Mouse (Mus musculus) stomach, embryonic 14.5 days (tissue): ENCODE measurements around the gene Taf1c. TPM values are rescaled to one million over a fixed set of nuclear protein-coding genes. Genes with fewer than 3 reads are reported as not detected.

Experiments used
- ATAC-seq: fragments of 200-750 bp; cut with Nextera tagmentation; 2 replicates; pipeline ENCODE4 v1.8.0; 2017; ENCODE audit warnings: low read depth, moderate TSS enrichment; ENCODE audit not compliant: insufficient number of reproducible peaks, insufficient read depth, low FRiP score
- H3K27ac ChIP-seq: fragments of 300-500 bp; sonication (generic); 2 replicates; pipeline ENCODE4 v1.5.1; 2014; ENCODE audit warnings: mild to moderate bottlenecking, low read length, moderate library complexity, mixed read lengths
- H3K27me3 ChIP-seq: fragments of 300-500 bp; sonication (generic); 2 replicates; pipeline ENCODE4 v1.6.1; 2014; ENCODE audit warnings: low read length, control low read depth, mixed read lengths; ENCODE audit not compliant: control insufficient read depth, insufficient read depth
- H3K36me3 ChIP-seq: fragments of 300-500 bp; sonication (generic); 2 replicates; pipeline ENCODE4 v1.6.1; 2014; ENCODE audit warnings: mild to moderate bottlenecking, control low read depth, low read length, moderate library complexity, mixed read lengths; ENCODE audit not compliant: control insufficient read depth, insufficient read depth
- H3K4me1 ChIP-seq: fragments of 300-500 bp; sonication (generic); 2 replicates; pipeline ENCODE4 v1.6.1; 2014; ENCODE audit warnings: low read length, control low read depth, mixed read lengths; ENCODE audit not compliant: control insufficient read depth, insufficient read depth
- H3K4me2 ChIP-seq: fragments of 300-500 bp; sonication (generic); replicated peaks from 2 replicates; pipeline ENCODE4 v1.6.1; 2014; ENCODE audit warnings: low read depth, low read length, control low read depth
- H3K4me3 ChIP-seq: fragments of 300-500 bp; sonication (generic); 2 replicates; pipeline ENCODE4 v1.5.1; 2014; ENCODE audit warnings: low read depth, low read length, control low read depth
- H3K9ac ChIP-seq: fragments of 300-500 bp; sonication (generic); replicated peaks from 2 replicates; pipeline ENCODE4 v1.6.1; 2014; ENCODE audit warnings: low read depth, mild to moderate bottlenecking, control low read depth, low read length, moderate library complexity, mixed read lengths
- H3K9me3 ChIP-seq: fragments of 300-500 bp; sonication (generic); 2 replicates; pipeline ENCODE4 v1.6.1; 2016; ENCODE audit warnings: low read depth, low read length, control low read depth; ENCODE audit not compliant: control insufficient read depth
- WGBS: fragments of 180-500 bp; shearing (Covaris S2); extraction: QIAGEN DNeasy Blood & Tissue Kit; methylation state at CpG from one replicate; pipeline ENCODE4 v1.1.7; 2014; 5-methylcytosine and 5-hydroxymethylcytosine counted together
- polyA plus RNA-seq: library from polyadenylated mRNA; unstranded; fragments of >200 nt; fragmentation: Nextera tagmentation; extraction: Ambion mirVana; gene quantifications from 2 replicates; pipeline ENCODE4 v1.2.1, GENCODE M21; 2014

Gene Taf1c
- polyA plus RNA-seq, 1 experiment from 2014 or later: 11.4 TPM

DNA sequence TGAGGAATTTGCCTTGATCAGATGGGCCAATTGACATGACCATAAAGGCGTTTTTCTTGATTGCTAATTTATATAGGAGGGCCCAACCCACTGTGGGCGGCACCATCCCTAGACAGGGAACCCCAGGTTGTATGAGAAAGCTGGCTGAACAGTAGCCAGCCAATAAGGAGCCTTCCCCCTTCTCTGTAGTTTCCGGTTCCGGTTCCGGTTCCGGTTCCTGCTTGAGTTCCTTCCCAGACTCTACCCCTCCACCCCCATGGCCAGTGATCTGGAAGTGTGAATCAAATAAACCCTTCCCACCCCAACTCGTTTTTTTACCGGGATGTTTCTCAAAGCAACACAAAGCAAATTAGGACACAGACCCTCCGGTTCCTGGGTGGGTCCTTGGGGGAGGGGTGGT, 27.2 kb upstream of the Taf1c start:
- H3K4me3 ChIP-seq: no peak overlapping the region
- WGBS: 78% methylated on average over 9 of the region's 9 CpGs
- 0 out of 2 replicates have a peak, but pooled peaks cover 4% of the 10 kb centered on the region for H3K27me3 ChIP-seq
- H3K9me3 ChIP-seq: no peaks in the 10 kb centered on the region
- H3K4me2 ChIP-seq: no peak overlapping the region
- H3K4me1 ChIP-seq: peaks cover 11% of the 10 kb centered on the region
- no peak overlapping the region for H3K27ac ChIP-seq
- no peak overlapping the region for H3K9ac ChIP-seq
- H3K36me3 ChIP-seq: no peaks in the 10 kb centered on the region
- no peak for ATAC-seq

DNA sequence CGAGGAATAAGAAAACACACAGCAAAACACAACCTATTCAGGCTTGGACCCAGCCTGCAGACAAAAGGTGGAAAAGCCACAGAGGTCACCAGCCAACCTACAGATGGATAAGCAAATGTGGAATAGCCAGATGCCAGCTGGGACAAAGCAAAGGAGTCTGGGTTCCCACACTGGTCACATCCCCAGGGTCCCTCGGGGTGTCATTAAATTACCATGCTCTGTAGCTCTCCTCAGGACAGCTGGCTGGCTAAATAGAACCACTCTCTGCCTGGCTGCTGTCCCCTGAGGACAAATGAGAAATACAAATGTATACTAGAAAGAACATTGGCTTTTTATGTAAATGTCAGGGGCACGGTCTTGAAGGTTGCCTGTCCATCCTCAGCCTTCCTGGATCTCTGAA, 25.8 kb upstream of the Taf1c start:
- ATAC-seq: no peak
- Histone ChIP-seq H3K9me3 (no peaks in the 10 kb centered on the region), H3K4me1 (peaks cover 9% of the 10 kb centered on the region), H3K9ac (no peak overlapping the region), H3K4me3 (no peak overlapping the region), H3K27me3 (0 out of 2 replicates have a peak, but pooled peaks cover 4% of the 10 kb centered on the region), H3K36me3 (no peaks in the 10 kb centered on the region), H3K27ac (no peak overlapping the region), H3K4me2 (no peak overlapping the region)
- 43% methylated on average over 3 of the region's 3 CpGs for WGBS

DNA sequence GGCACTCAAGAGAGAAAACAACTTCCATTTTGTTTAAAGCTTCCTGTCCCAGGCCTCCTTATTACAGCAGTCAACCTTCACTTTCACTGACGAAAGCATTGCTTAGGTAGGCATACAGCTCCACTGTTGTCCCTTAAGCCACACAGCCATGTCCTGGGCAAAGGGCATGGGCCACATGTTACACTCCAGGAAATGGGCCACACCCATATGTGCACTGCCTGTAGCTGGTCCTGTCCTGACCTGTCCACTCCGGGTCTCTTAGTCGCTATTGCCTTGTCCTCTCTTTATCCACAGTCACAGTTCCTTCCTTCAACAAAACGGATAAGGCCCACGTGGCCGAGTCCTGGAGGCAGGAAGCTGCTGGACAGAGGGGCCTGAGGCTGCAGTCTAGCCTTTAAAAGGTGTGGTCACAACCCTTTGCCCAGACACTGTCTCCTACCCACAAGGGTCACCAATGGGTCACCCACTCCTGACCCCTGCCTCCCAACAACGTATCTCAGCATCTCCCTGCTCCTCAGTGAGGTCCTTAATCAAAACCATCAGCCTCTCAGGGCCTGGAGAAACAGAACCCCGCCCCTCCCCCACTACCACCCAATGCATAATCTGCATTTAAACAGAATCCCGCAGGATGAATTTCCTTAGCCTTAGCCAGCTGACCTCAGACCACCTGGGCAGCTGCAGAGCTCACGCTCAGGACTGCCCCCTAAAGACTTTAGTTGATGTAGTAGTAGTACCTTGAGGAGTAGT, 22.8 kb upstream of the Taf1c start:
- Histone ChIP-seq H3K27me3 (no peaks in the 10 kb centered on the region), H3K27ac (no peak overlapping the region), H3K4me3 (no peak overlapping the region), H3K4me1 (peaks cover 3% of the 10 kb centered on the region; the same call in 1 of the 2 replicates), H3K9me3 (no peaks in the 10 kb centered on the region), H3K9ac (no peak overlapping the region), H3K36me3 (no peaks in the 10 kb centered on the region), H3K4me2 (no peak overlapping the region)
- WGBS: 25% methylated on average over 10 of the region's 10 CpGs
- ATAC-seq: no peak

DNA sequence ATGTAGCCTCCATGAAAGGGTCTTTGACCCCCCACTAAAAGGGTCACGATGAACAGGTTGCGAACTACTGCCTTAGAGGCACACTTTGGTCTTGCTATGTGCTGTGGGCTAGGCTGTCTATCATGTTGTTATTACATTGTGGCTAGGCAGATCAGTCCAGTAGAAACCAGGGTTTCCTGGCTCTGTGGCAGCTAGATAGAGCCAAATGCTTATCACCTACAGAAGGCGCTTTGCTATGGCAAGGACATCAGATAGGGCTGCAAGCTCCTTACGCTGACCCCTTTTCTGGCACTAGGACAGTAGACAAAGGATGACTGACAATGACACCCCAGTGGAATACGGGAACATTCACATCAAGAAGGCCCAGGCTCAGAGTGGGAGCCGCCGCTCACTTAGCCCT, 22.2 kb upstream of the Taf1c start:
- H3K36me3 ChIP-seq: no peaks in the 10 kb centered on the region

DNA sequence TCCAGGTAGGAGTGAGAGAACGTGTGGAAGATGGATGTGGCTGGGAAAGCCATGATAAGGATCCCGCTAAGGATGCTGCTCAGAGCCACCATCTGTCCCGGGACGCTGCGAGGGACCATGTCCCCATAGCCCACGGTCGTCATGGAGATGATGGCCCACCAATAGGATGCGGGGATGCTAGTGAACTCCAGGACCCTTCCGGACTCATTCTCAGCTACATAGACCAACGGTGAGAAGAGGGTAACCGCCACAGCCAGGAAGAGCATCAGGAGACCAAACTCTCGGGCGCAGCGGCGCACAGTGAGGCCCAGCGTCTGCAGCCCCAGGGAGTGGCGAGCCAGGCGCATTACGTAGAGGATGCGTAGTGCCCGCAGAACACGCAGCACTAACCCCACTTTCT, 20.8 kb upstream of the Taf1c start:
- H3K36me3 ChIP-seq: no peaks in the 10 kb centered on the region
- 75% methylated on average over 22 of the region's 22 CpGs for WGBS
- peaks cover 3% of the 10 kb centered on the region; the same call in 1 of the 2 replicates for H3K4me1 ChIP-seq
- no peak overlapping the region for H3K9ac ChIP-seq
- H3K27me3 ChIP-seq: no peaks in the 10 kb centered on the region
- no peak for ATAC-seq
- no peak overlapping the region for H3K27ac ChIP-seq
- H3K4me2 ChIP-seq: no peak overlapping the region
- H3K4me3 ChIP-seq: no peak overlapping the region
- H3K9me3 ChIP-seq: no peaks in the 10 kb centered on the region

More for the DNA sequence above, 22.2 kb upstream of the Taf1c start:
- no peak for ATAC-seq
- H3K4me2 ChIP-seq: no peak overlapping the region
- no peak overlapping the region for H3K27ac ChIP-seq
- H3K4me3 ChIP-seq: no peak overlapping the region
- H3K4me1 ChIP-seq: peaks cover 3% of the 10 kb centered on the region; the same call in 1 of the 2 replicates
- whole genome bisulfite sequencing: 93% methylated on average over 7 of the region's 7 CpGs
- no peaks in the 10 kb centered on the region for H3K27me3 ChIP-seq
- no peak overlapping the region for H3K9ac ChIP-seq
- no peaks in the 10 kb centered on the region for H3K9me3 ChIP-seq

DNA sequence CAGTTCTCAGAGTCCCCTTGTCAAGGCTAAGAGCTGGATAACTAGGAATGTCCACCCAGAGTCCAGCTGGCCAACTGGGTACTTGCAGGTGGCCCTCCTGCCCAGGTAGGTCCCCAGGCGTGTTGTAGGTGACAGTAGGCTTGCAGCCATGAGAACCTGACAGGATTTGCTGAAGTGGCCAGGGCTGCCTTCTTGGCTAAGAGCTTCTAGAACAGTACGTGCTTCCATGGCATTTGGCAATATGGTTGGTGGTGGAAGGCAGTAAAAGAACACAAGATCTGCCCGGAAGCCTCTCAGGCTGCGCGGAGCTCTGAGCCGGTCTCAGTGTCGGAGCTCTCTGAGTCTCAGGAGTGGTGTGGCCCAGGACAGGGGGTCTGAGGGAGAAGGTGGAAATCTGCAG, 19.9 kb upstream of the Taf1c start:
- Histone ChIP-seq H3K4me3 (no peak overlapping the region), H3K36me3 (no peaks in the 10 kb centered on the region), H3K9me3 (no peaks in the 10 kb centered on the region), H3K9ac (no peak overlapping the region), H3K27ac (no peak overlapping the region), H3K4me2 (no peak overlapping the region), H3K27me3 (no peaks in the 10 kb centered on the region), H3K4me1 (peaks cover 3% of the 10 kb centered on the region; the same call in 1 of the 2 replicates)
- no peak for ATAC-seq
- 84% methylated on average over 7 of the region's 7 CpGs for WGBS

DNA sequence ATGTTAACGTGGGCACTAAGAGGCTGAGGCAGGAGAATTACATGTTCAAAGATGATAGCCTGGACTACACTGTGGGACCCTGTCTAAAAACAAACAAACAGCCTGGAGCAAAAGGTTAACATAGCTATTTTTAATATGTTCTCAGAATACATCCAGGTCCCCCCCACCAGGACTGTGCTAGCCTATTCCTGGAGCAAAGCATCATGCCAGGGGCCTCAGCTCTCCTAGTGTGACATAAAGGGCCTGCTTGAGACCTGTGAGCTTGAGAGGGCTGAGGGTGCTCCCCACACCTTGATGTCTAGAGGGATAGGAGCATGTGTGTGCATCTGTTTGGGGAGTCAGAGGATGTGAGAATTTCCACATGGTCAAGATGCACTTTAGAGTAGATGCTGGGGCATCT, 18.7 kb upstream of the Taf1c start:
- Histone ChIP-seq H3K4me3 (no peak overlapping the region), H3K36me3 (no peaks in the 10 kb centered on the region), H3K9me3 (no peaks in the 10 kb centered on the region), H3K9ac (no peak overlapping the region), H3K27ac (no peak overlapping the region), H3K4me2 (no peak overlapping the region), H3K27me3 (no peaks in the 10 kb centered on the region), H3K4me1 (peaks cover 3% of the 10 kb centered on the region; the same call in 1 of the 2 replicates)
- ATAC-seq: no peak
- WGBS: 73% methylated on average over 1 of the region's 1 CpGs

DNA sequence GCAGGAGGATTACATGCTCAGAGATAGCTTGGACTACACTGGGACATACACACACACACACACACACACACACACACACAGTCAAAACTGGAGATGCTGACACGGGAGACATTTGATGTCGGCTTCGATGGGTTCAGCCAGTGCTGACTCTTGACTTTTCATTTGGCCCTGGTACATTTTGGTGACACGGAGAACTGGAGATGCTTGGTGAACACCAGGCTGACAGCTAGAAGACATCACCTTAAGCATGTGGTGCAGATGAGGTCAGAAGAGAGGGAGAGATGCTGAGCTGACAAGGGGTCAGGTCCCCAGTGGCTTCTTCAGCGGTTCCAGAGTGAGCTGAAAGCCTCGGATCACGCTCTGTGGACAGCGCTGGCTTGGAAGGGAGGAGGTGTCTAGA, 18.0 kb upstream of the Taf1c start:
- H3K27ac ChIP-seq: no peak overlapping the region
- H3K4me1 ChIP-seq: peaks cover 3% of the 10 kb centered on the region; the same call in 1 of the 2 replicates
- H3K27me3 ChIP-seq: no peaks in the 10 kb centered on the region
- H3K4me3 ChIP-seq: no peak overlapping the region
- no peak overlapping the region for H3K4me2 ChIP-seq
- H3K9ac ChIP-seq: no peak overlapping the region
- no peaks in the 10 kb centered on the region for H3K36me3 ChIP-seq
- 80% methylated on average over 8 of the region's 8 CpGs for WGBS
- no peak for ATAC-seq
- H3K9me3 ChIP-seq: no peaks in the 10 kb centered on the region

DNA sequence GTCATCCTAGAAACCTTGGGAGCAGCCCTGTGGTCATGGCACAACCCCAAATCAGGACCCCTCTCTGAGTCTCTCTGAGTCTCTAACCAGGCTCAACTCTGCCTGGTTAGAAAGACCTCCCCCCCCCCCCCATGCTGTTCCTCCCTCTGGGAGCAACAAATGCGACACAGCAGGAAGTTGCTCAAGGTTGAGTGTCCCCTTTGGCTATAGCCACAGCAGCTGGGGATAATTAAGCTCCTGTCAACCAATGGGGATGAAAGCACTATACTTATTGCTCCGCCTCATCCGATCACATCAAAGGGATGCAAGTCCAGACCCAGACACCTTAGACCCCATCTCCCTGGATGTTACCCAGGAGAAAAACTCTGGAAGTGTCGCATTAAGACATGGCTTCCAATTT, 17.5 kb upstream of the Taf1c start:
- H3K4me2 ChIP-seq: no peak overlapping the region
- H3K9ac ChIP-seq: no peak overlapping the region
- H3K4me1 ChIP-seq: peaks cover under 1% of the 10 kb centered on the region; the same call in 1 of the 2 replicates
- H3K36me3 ChIP-seq: no peaks in the 10 kb centered on the region
- no peaks in the 10 kb centered on the region for H3K27me3 ChIP-seq
- no peaks in the 10 kb centered on the region for H3K9me3 ChIP-seq
- WGBS: 56% methylated on average over 4 of the region's 4 CpGs
- no peak overlapping the region for H3K4me3 ChIP-seq
- no peak for ATAC-seq
- no peak overlapping the region for H3K27ac ChIP-seq
